Mouse (Mus musculus): Measurements from ENCODE around the gene Srl. TPM values are rescaled to one million over a fixed set of nuclear protein-coding genes. Genes with fewer than 3 reads are reported as not detected.
A peak's percentile ranks its signal among the peaks of the same experiment; 100 is the strongest.

Srl gene
- polyA plus RNA-seq, 1 experiment: 9.6 TPM

GRCm38 (mm10) chr16:4576873-4577272 lies 35.3 kb upstream of the Srl start:
- no peak for TF ChIP-seq POLR2A (IDR thresholded peaks at IDR 0.05; ENCODE audit: extremely low read depth, insufficient read depth, low read length)
- TF ChIP-seq CTCF (IDR thresholded peaks at IDR 0.05; ENCODE audit: extremely low read depth, insufficient read depth, low read length): no peak
- Histone ChIP-seq H3K4me3 (ENCODE audit: insufficient read depth, low read length) (no peak overlapping the region), H3K27ac (ENCODE audit: insufficient read depth, low read length) (no peak overlapping the region), H3K4me1 (ENCODE audit: control insufficient read depth, insufficient read depth, low read length) (no peaks in the 10 kb centered on the region)

GRCm38 (mm10) chr16:4576038-4576437 lies 34.4 kb upstream of the Srl start:
- no peak overlapping the region for H3K27ac ChIP-seq (ENCODE audit: insufficient read depth, low read length)
- H3K4me1 ChIP-seq (ENCODE audit: control insufficient read depth, insufficient read depth, low read length): no peaks in the 10 kb centered on the region
- H3K4me3 ChIP-seq (ENCODE audit: insufficient read depth, low read length): no peak overlapping the region
- TF ChIP-seq POLR2A (IDR thresholded peaks at IDR 0.05; ENCODE audit: extremely low read depth, insufficient read depth, low read length): no peak
- TF ChIP-seq CTCF (IDR thresholded peaks at IDR 0.05; ENCODE audit: extremely low read depth, insufficient read depth, low read length): no peak

GRCm38 (mm10) chr16:4570737-4571136 lies 29.1 kb upstream of the Srl start:
- no peak overlapping the region for H3K27ac ChIP-seq (ENCODE audit: insufficient read depth, low read length)
- no peak for TF ChIP-seq CTCF (IDR thresholded peaks at IDR 0.05; ENCODE audit: extremely low read depth, insufficient read depth, low read length)
- no peak for TF ChIP-seq POLR2A (IDR thresholded peaks at IDR 0.05; ENCODE audit: extremely low read depth, insufficient read depth, low read length)
- no peak overlapping the region for H3K4me3 ChIP-seq (ENCODE audit: insufficient read depth, low read length)
- no peaks in the 10 kb centered on the region for H3K4me1 ChIP-seq (ENCODE audit: control insufficient read depth, insufficient read depth, low read length)

DNA sequence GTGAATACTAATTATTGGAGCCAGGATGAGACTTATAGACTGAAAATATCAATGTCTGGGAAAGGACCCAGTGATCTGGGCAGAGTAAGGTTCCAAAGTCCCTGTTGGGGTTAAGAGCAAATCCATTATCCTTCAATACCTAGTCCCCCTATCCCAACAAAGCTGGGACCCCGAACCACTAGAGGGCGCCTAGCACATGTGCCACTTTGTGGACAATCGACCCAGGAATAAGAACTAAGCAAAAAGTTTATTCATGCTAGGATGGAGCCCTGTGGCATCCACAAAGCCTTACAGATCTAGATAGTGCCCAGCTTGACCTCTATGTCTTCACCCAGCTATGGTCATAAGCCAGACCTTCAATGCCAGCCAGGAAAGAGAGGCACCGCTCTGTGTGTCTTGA lies 26.3 kb upstream of the Srl start:
- Histone ChIP-seq H3K27ac (ENCODE audit: insufficient read depth, low read length) (no peak overlapping the region), H3K4me3 (ENCODE audit: insufficient read depth, low read length) (no peak overlapping the region), H3K4me1 (ENCODE audit: control insufficient read depth, insufficient read depth, low read length) (no peaks in the 10 kb centered on the region)
- TF ChIP-seq CTCF (IDR thresholded peaks at IDR 0.05; ENCODE audit: extremely low read depth, insufficient read depth, low read length): peak; percentile 79
- no peak for TF ChIP-seq POLR2A (IDR thresholded peaks at IDR 0.05; ENCODE audit: extremely low read depth, insufficient read depth, low read length)

DNA sequence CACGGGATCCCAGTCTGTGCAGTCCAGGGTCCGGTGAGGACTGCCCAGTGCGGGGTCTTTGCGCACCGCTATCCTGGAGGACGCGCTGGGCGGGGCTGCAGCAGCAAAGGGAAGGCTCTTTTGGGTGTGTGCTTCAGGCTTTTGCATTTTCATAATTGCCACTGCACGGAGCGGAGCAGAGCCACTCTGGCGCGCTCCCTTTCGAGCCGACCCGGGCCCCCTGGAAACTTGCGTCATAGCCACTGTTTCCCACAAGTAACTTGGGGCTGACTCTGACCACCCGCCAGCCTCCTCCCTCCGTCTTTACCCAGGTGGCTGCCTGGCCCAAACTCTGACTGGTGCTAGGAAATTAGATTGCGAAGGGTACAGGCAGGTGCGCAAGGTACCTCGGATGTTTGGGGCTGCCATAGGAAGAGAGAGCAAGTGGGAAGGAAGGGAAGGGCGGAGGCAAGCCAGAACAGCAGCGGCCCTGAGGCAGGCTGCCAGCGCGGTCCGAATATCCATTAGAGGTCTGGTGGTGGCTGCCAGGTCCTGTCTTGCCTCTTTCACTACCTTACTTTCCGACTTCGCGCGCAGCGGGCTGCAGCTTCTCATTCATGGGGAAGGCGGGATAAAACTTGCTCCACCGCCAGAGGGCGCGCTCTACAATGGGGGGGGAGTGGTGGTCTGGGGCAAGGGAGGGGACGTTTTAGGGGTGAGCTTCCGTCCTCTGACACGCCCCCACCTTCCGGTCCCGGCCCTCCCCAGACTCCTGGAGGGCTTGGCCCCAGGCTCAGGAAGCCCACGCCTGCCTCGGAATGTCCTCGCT lies 18.7 kb upstream of the Srl start:
- peak; percentile 45 for TF ChIP-seq CTCF (IDR thresholded peaks at IDR 0.05; ENCODE audit: extremely low read depth, insufficient read depth, low read length)
- TF ChIP-seq POLR2A (IDR thresholded peaks at IDR 0.05; ENCODE audit: extremely low read depth, insufficient read depth, low read length): no peak
- Histone ChIP-seq H3K4me1 (ENCODE audit: control insufficient read depth, insufficient read depth, low read length) (no peaks in the 10 kb centered on the region), H3K4me3 (ENCODE audit: insufficient read depth, low read length) (peak overlapping the region; percentile 77)

GRCm38 (mm10) chr16:4559715-4560144 lies 18.1 kb upstream of the Srl start, which contains the start of gene Tfap4:
Gene Tfap4 (minus strand): TSS chr16:4559854.
- Histone ChIP-seq H3K4me1 (ENCODE audit: control insufficient read depth, insufficient read depth, low read length) (no peaks in the 10 kb centered on the region), H3K4me3 (ENCODE audit: insufficient read depth, low read length) (peak within 1 kb of the TSS; percentile 77), H3K27ac (ENCODE audit: insufficient read depth, low read length) (peak within 1 kb of the TSS; percentile 75)
- no peak for TF ChIP-seq POLR2A (IDR thresholded peaks at IDR 0.05; ENCODE audit: extremely low read depth, insufficient read depth, low read length)
- TF ChIP-seq CTCF (IDR thresholded peaks at IDR 0.05; ENCODE audit: extremely low read depth, insufficient read depth, low read length): 0 out of 2 replicates have a peak, but pooled peaks have one; percentile 8

More for the DNA sequence above, 18.7 kb upstream of the Srl start:
- peak overlapping the region; percentile 45 for H3K27ac ChIP-seq (ENCODE audit: insufficient read depth, low read length)

DNA sequence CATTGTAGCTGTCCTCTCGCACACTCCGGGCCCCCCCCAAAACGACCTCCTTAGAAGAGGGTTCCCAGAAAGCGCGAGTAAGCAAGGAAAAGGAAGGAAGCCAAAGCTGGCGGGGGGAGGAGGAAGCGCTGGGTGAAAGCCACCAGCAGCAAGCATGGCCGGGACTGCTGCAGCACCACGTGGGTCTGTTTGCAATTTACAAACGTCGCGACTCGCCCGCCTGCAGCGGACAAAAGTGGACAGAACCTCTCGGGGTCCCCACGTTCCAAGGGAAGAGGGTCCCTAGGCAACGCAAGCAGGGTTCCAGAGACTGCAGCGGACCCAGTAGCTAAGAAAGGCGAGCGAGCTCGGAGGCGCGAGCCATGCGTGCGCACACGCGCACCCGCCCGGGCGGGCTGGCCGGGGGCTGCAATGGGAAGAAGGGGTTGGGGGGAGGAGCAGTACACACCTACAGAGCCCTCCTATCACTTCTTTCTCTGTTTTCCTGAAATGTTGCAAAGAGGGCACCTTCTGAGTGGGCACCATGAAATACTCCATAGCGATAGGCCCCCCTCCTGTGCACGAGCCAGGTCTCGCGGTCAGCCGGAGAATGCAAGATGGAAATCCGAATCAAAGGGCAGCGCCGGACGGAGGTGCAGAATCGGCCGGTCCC lies 17.5 kb upstream of the Srl start:
- Histone ChIP-seq H3K4me1 (ENCODE audit: control insufficient read depth, insufficient read depth, low read length) (no peaks in the 10 kb centered on the region), H3K27ac (ENCODE audit: insufficient read depth, low read length) (peak overlapping the region; percentile 58; the same call in 1 of the 2 replicates), H3K4me3 (ENCODE audit: insufficient read depth, low read length) (peak overlapping the region; percentile 77)
- TF ChIP-seq CTCF (IDR thresholded peaks at IDR 0.05; ENCODE audit: extremely low read depth, insufficient read depth, low read length) (no peak), POLR2A (IDR thresholded peaks at IDR 0.05; ENCODE audit: extremely low read depth, insufficient read depth, low read length) (0 out of 2 replicates have a peak, but pooled peaks have one; percentile 10)

DNA sequence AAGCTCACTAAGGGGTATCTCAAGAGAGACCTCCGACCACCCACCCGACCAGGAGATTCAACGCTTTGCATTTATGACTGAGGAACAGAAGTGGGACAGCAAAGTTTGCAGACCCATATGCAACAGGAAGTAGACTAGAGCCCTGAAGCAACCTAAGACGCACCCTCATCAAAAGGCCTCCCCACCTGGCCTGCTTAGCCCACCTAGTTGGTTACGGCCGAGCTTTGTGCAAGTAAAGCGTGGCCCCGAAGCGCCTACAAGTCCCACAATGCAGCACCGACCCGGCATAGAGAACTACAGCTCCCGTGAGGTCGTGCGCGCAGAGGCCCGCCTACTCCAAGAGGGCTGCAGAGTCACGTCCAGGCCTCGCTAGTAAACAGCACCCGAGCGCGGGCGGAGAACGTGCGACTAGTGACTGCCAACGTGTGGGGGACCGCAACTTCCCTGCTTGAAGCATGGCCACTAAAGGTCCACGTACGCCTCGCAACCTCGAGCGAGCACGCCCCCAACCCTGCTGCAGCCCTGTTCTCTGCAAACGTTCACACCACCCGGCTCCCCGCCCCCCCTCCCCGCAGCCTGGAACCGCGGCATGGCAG lies 16.9 kb upstream of the Srl start:
- TF ChIP-seq CTCF (IDR thresholded peaks at IDR 0.05; ENCODE audit: extremely low read depth, insufficient read depth, low read length) (no peak), POLR2A (IDR thresholded peaks at IDR 0.05; ENCODE audit: extremely low read depth, insufficient read depth, low read length) (peak; percentile 85)
- no peaks in the 10 kb centered on the region for H3K4me1 ChIP-seq (ENCODE audit: control insufficient read depth, insufficient read depth, low read length)
- peak overlapping the region; percentile 77 for H3K4me3 ChIP-seq (ENCODE audit: insufficient read depth, low read length)
- no peak overlapping the region for H3K27ac ChIP-seq (ENCODE audit: insufficient read depth, low read length)

- no peaks in the 10 kb centered on the region for H3K4me1 ChIP-seq (ENCODE audit: control insufficient read depth, insufficient read depth, low read length)
- peak overlapping the region; percentile 77 for H3K4me3 ChIP-seq (ENCODE audit: insufficient read depth, low read length)
- peak; percentile 30; the same call in 1 of the 2 replicates for TF ChIP-seq POLR2A (IDR thresholded peaks at IDR 0.05; ENCODE audit: extremely low read depth, insufficient read depth, low read length)
- no peak for TF ChIP-seq CTCF (IDR thresholded peaks at IDR 0.05; ENCODE audit: extremely low read depth, insufficient read depth, low read length)
- no peak overlapping the region for H3K27ac ChIP-seq (ENCODE audit: insufficient read depth, low read length)
Observed at GRCm38 (mm10) chr16:4557949-4558348, 16.3 kb upstream of the Srl start.
